Mouse (Mus musculus) heart, adult 2 months (tissue): ENCODE results near the gene Tgfbi.

Source experiments
- CTCF ChIP-seq: fragments of 200-600 bp; IDR thresholded peaks from 2 replicates; pipeline ENCODE4 v1.8.1; 2022; ENCODE audit warnings: antibody characterized with exemption, mild to moderate bottlenecking, moderate library complexity
- EP300 ChIP-seq: fragments of 200-500 bp; IDR thresholded peaks from 2 replicates; pipeline ENCODE4 v1.6.1; 2011; ENCODE audit warnings: low read depth, low read length, control low read depth; ENCODE audit not compliant: insufficient read depth
- POLR2A ChIP-seq: fragments of 200-500 bp; IDR thresholded peaks from 2 replicates; pipeline ENCODE4 v1.6.1; 2011; ENCODE audit warnings: mild to moderate bottlenecking, low read depth, low read length, control low read depth; ENCODE audit not compliant: insufficient read depth

- TF ChIP-seq CTCF (no peak), POLR2A (no peak), EP300 (no peak; the same call in 1 of the 2 replicates)
These were observed 25.6 kb downstream of the Tgfbi start for GRCm38 (mm10) chr13:56634920-56635319.
